Mouse (Mus musculus): ENCODE data around the gene Aasdh. TPM values are rescaled to one million over a fixed set of nuclear protein-coding genes. Genes with fewer than 3 reads are reported as not detected.
"Not testable (repeated sequence)": the region's sequence is repeated elsewhere in the genome, so short reads cannot be mapped to it uniquely, and the experiment has no call there.

The Aasdh gene
- polyA plus RNA-seq, 1 experiment from 2014 or later = 16.8 TPM

GRCm38 (mm10) chr5:76942505-76942904, 37.2 kb upstream of the Aasdh start:
- H3K4me3 ChIP-seq (replicated peaks) = no peak overlapping the region
- H3K4me2 ChIP-seq = no peak overlapping the region
- 62% methylated on average over 4 of the region's 4 CpGs for WGBS
- peaks cover 15% of the 10 kb centered on the region for H3K4me1 ChIP-seq
- no peaks in the 10 kb centered on the region for H3K9me3 ChIP-seq (replicated peaks)
- H3K9ac ChIP-seq = no peak overlapping the region
- H3K27me3 ChIP-seq = no peaks in the 10 kb centered on the region
- H3K36me3 ChIP-seq = peaks cover 35% of the 10 kb centered on the region
- H3K27ac ChIP-seq = 0 out of 2 replicates have a peak overlapping the region, but pooled peaks have one; percentile 5
- ATAC-seq (replicated peaks; ENCODE audit: low FRiP score) = peak; percentile 73

GRCm38 (mm10) chr5:76941975-76942374, 36.7 kb upstream of the Aasdh start:
- peaks cover 11% of the 10 kb centered on the region for H3K4me1 ChIP-seq
- no peak overlapping the region for H3K4me3 ChIP-seq (replicated peaks)
- no peaks in the 10 kb centered on the region for H3K27me3 ChIP-seq
- H3K4me2 ChIP-seq = no peak overlapping the region
- no peaks in the 10 kb centered on the region for H3K9me3 ChIP-seq (replicated peaks)
- no peak for ATAC-seq (replicated peaks; ENCODE audit: low FRiP score)
- H3K9ac ChIP-seq = no peak overlapping the region
- whole genome bisulfite sequencing = 81% methylated on average over 4 of the region's 4 CpGs
- peaks cover 32% of the 10 kb centered on the region for H3K36me3 ChIP-seq
- 0 out of 2 replicates have a peak overlapping the region, but pooled peaks have one; percentile 1 for H3K27ac ChIP-seq

GRCm38 (mm10) chr5:76939717-76940116, 34.4 kb upstream of the Aasdh start:
- Histone ChIP-seq H3K4me3 (replicated peaks) (no peak overlapping the region), H3K36me3 (peaks cover 27% of the 10 kb centered on the region), H3K9me3 (replicated peaks) (no peaks in the 10 kb centered on the region), H3K4me2 (no peak overlapping the region), H3K9ac (no peak overlapping the region), H3K27me3 (no peaks in the 10 kb centered on the region), H3K27ac (no peak overlapping the region), H3K4me1 (peaks cover under 1% of the 10 kb centered on the region; the same call in 1 of the 2 replicates)
- WGBS = 96% methylated on average over 8 of the region's 8 CpGs
- ATAC-seq (replicated peaks; ENCODE audit: low FRiP score) = no peak

- peak overlapping the region; percentile 82 for H3K27ac ChIP-seq
- peaks cover 33% of the 10 kb centered on the region for H3K36me3 ChIP-seq
- 0 out of 2 replicates have a peak overlapping the region, but pooled peaks have one; percentile 25 for H3K4me2 ChIP-seq
- peaks cover 16% of the 10 kb centered on the region for H3K4me1 ChIP-seq
- peaks cover 11% of the 10 kb centered on the region for H3K9me3 ChIP-seq (replicated peaks)
- H3K27me3 ChIP-seq = no peaks in the 10 kb centered on the region
- no peak overlapping the region for H3K9ac ChIP-seq
- WGBS = 57% methylated on average over 7 of the region's 7 CpGs
- H3K4me3 ChIP-seq (replicated peaks) = no peak overlapping the region
- peak; percentile 82 for ATAC-seq (replicated peaks; ENCODE audit: low FRiP score)
Measured at GRCm38 (mm10) chr5:76929180-76929877, 24.0 kb upstream of the Aasdh start.

GRCm38 (mm10) chr5:76928124-76928832, 23.0 kb upstream of the Aasdh start:
- H3K27ac ChIP-seq = peak overlapping the region; percentile 82

GRCm38 (mm10) chr5:76924296-76924695, 19.0 kb upstream of the Aasdh start:
- Histone ChIP-seq H3K27me3 (no peaks in the 10 kb centered on the region), H3K36me3 (peaks cover 73% of the 10 kb centered on the region), H3K4me1 (peaks cover 10% of the 10 kb centered on the region), H3K27ac (peak overlapping the region; percentile 30; the same call in 1 of the 2 replicates), H3K4me3 (replicated peaks) (no peak overlapping the region), H3K9me3 (replicated peaks) (peaks cover 11% of the 10 kb centered on the region), H3K4me2 (no peak overlapping the region), H3K9ac (no peak overlapping the region)
- ATAC-seq (replicated peaks; ENCODE audit: low FRiP score) = no peak
- 63% methylated on average over 1 of the region's 1 CpGs for WGBS

More at GRCm38 (mm10) chr5:76928124-76928832, 23.0 kb upstream of the Aasdh start:
- ATAC-seq (replicated peaks; ENCODE audit: low FRiP score) = peak; percentile 59; the same call in 1 of the 2 replicates
- H3K4me2 ChIP-seq = peak overlapping the region; percentile 28
- H3K4me1 ChIP-seq = peaks cover 16% of the 10 kb centered on the region
- H3K4me3 ChIP-seq (replicated peaks) = peak overlapping the region; percentile 11; the same call in 1 of the 2 replicates
- 64% methylated on average over 16 of the region's 16 CpGs for WGBS
- H3K27me3 ChIP-seq = no peaks in the 10 kb centered on the region
- peaks cover 11% of the 10 kb centered on the region for H3K9me3 ChIP-seq (replicated peaks)
- no peak overlapping the region for H3K9ac ChIP-seq
- peaks cover 35% of the 10 kb centered on the region for H3K36me3 ChIP-seq

GRCm38 (mm10) chr5:76923428-76923827, 18.1 kb upstream of the Aasdh start:
- Histone ChIP-seq H3K27me3 (no peaks in the 10 kb centered on the region), H3K27ac (peak overlapping the region; percentile 60; the same call in 1 of the 2 replicates), H3K4me2 (no peak overlapping the region), H3K36me3 (peaks cover 81% of the 10 kb centered on the region), H3K4me1 (peaks cover 3% of the 10 kb centered on the region), H3K9ac (no peak overlapping the region), H3K4me3 (replicated peaks) (no peak overlapping the region), H3K9me3 (replicated peaks) (peaks cover 11% of the 10 kb centered on the region)
- ATAC-seq (replicated peaks; ENCODE audit: low FRiP score) = peak; percentile 65; the same call in 1 of the 2 replicates
- 71% methylated on average over 13 of the region's 13 CpGs for WGBS

- H3K4me3 ChIP-seq (replicated peaks) = no peak overlapping the region
- peaks cover 87% of the 10 kb centered on the region for H3K36me3 ChIP-seq
- H3K27ac ChIP-seq = peak overlapping the region; percentile 60; the same call in 1 of the 2 replicates
- H3K4me2 ChIP-seq = no peak overlapping the region
- no peak for ATAC-seq (replicated peaks; ENCODE audit: low FRiP score)
- H3K27me3 ChIP-seq = no peaks in the 10 kb centered on the region
- H3K9ac ChIP-seq = no peak overlapping the region
- peaks cover 11% of the 10 kb centered on the region for H3K9me3 ChIP-seq (replicated peaks)
- no peaks in the 10 kb centered on the region; the same call in none of the 2 replicates for H3K4me1 ChIP-seq
- WGBS = 71% methylated on average over 4 of the region's 4 CpGs
Measured at GRCm38 (mm10) chr5:76922833-76923232, 17.5 kb upstream of the Aasdh start.

- not testable (repeated sequence) for ATAC-seq (replicated peaks; ENCODE audit: low FRiP score); H3K9me3 ChIP-seq (replicated peaks)
- 93% methylated on average over 5 of the region's 5 CpGs for whole genome bisulfite sequencing
Measured at GRCm38 (mm10) chr5:76912522-76912921, 7.2 kb upstream of the Aasdh start.

GRCm38 (mm10) chr5:76910807-76911206, 5.5 kb upstream of the Aasdh start:
- Histone ChIP-seq H3K4me3 (replicated peaks) (no peak overlapping the region), H3K4me1 (peaks cover 7% of the 10 kb centered on the region), H3K36me3 (peaks cover 30% of the 10 kb centered on the region), H3K27ac (no peak overlapping the region), H3K9ac (no peak overlapping the region), H3K4me2 (no peak overlapping the region), H3K27me3 (no peaks in the 10 kb centered on the region), H3K9me3 (replicated peaks) (no peaks in the 10 kb centered on the region)
- no peak for ATAC-seq (replicated peaks; ENCODE audit: low FRiP score)
- 85% methylated on average over 3 of the region's 3 CpGs for WGBS

More at GRCm38 (mm10) chr5:76912522-76912921, 7.2 kb upstream of the Aasdh start:
- not testable (repeated sequence) for H3K4me1 ChIP-seq; H3K9ac ChIP-seq; H3K4me3 ChIP-seq (replicated peaks); H3K27ac ChIP-seq; H3K27me3 ChIP-seq; H3K4me2 ChIP-seq
- H3K36me3 ChIP-seq = peaks cover 41% of the 10 kb centered on the region

GRCm38 (mm10) chr5:76906155-76906499, 813 bp upstream of the Aasdh start:
- peaks cover 13% of the 10 kb centered on the region for H3K36me3 ChIP-seq
- WGBS = 45% methylated on average over 3 of the region's 3 CpGs
- peak overlapping the region; percentile 68 for H3K9ac ChIP-seq
- ATAC-seq (replicated peaks; ENCODE audit: low FRiP score) = 0 out of 2 replicates have a peak, but pooled peaks have one; percentile 3
- H3K9me3 ChIP-seq (replicated peaks) = no peaks in the 10 kb centered on the region
- H3K27me3 ChIP-seq = no peaks in the 10 kb centered on the region
- H3K27ac ChIP-seq = peak overlapping the region; percentile 86
- peak overlapping the region; percentile 65 for H3K4me2 ChIP-seq
- H3K4me1 ChIP-seq = peaks cover 11% of the 10 kb centered on the region
- peak overlapping the region; percentile 75 for H3K4me3 ChIP-seq (replicated peaks)
